In the genomic region with DNA sequence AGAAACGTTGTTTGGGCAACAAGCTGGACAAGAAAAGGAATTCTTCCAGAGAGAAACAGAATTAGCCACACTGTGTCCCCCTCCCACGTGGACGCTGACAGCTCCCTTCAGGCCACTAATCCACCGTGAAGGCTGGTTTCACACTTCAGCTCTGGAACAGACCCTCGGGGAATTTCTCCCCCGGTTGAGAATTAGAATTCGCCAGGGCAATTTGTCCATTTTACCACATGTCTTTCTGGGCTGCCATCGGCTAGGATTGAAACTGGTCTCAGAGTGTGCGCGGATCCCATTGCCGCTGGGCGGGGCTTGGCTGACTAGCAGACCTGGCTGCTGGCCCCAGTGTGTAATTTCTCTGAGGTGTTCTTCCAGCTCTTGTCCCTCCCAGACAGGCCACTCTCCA, we compare ENCODE assay signal across 14 mouse cellular contexts. TPM values are rescaled to one million over a fixed set of nuclear protein-coding genes. Genes with fewer than 3 reads are reported as not detected.
DNase-seq lines count a peak whose midpoint lies in the region; ATAC-seq and TF ChIP-seq lines count a peak whose summit lies in the region.
"Had no signal": no experiment of that assay in that cellular context is flagged by ENCODE, and none has a peak within 500 bp of the region (broad histone marks: within the 10 kb centered on the region; RNA-seq: fewer than 3 reads in every experiment).

No protein-coding gene starts in this region.

- no peak overlapping the region for H3K4me2 ChIP-seq in forebrain, embryonic 16.5 days (ENCODE audit: low read length)
- no peak overlapping the region for H3K4me2 ChIP-seq in forebrain, embryonic 12.5 days
- no peak overlapping the region for H3K4me2 ChIP-seq in embryonic facial prominence, embryonic 14.5 days (ENCODE audit: low read depth, low read length)
- no peak overlapping the region for H3K4me2 ChIP-seq in hindbrain, postnatal 0 days (ENCODE audit: low read depth, low read length)
- H3K4me2 ChIP-seq in neural tube, embryonic 14.5 days (ENCODE audit: low read depth, low read length): no peak overlapping the region
- no peak overlapping the region for H3K4me2 ChIP-seq in forebrain, embryonic 13.5 days
- H3K4me2 ChIP-seq: liver, embryonic 15.5 days had no signal

- WGBS in forebrain, embryonic 16.5 days: 51% methylated on average over 12 of the region's 12 CpGs
- WGBS in forebrain, embryonic 12.5 days: 70% methylated on average over 12 of the region's 12 CpGs
- WGBS in embryonic facial prominence, embryonic 14.5 days: 13% methylated on average over 12 of the region's 12 CpGs
- WGBS in hindbrain, postnatal 0 days: 15% methylated on average over 12 of the region's 12 CpGs
- WGBS in neural tube, embryonic 14.5 days: 23% methylated on average over 12 of the region's 12 CpGs
- 70% methylated on average over 12 of the region's 12 CpGs for WGBS in forebrain, embryonic 13.5 days

- H3K9ac ChIP-seq in forebrain, embryonic 16.5 days (replicated peaks; ENCODE audit: low read depth, low read length): no peak overlapping the region
- H3K9ac ChIP-seq in forebrain, embryonic 12.5 days: no peak overlapping the region
- no peak overlapping the region for H3K9ac ChIP-seq in embryonic facial prominence, embryonic 14.5 days (ENCODE audit: low read depth, low read length)
- no peak overlapping the region for H3K9ac ChIP-seq in hindbrain, postnatal 0 days (replicated peaks; ENCODE audit: low read length)
- no peak overlapping the region for H3K9ac ChIP-seq in neural tube, embryonic 14.5 days (replicated peaks; ENCODE audit: low read depth, low read length)
- H3K9ac ChIP-seq in forebrain, embryonic 13.5 days: no peak overlapping the region
- H3K9ac ChIP-seq: liver, embryonic 15.5 days had no signal

- no peaks in the 10 kb centered on the region for H3K9me3 ChIP-seq in forebrain, embryonic 16.5 days (ENCODE audit: control insufficient read depth, low read length)
- H3K9me3 ChIP-seq in forebrain, embryonic 12.5 days: no peaks in the 10 kb centered on the region
- H3K9me3 ChIP-seq in embryonic facial prominence, embryonic 14.5 days (ENCODE audit: control insufficient read depth, low read length): no peaks in the 10 kb centered on the region
- H3K9me3 ChIP-seq in hindbrain, postnatal 0 days (ENCODE audit: low read length): no peaks in the 10 kb centered on the region
- H3K9me3 ChIP-seq in neural tube, embryonic 14.5 days (ENCODE audit: control insufficient read depth, low read length): no peaks in the 10 kb centered on the region
- no peaks in the 10 kb centered on the region for H3K9me3 ChIP-seq in forebrain, embryonic 13.5 days (replicated peaks)
- H3K9me3 ChIP-seq: liver, embryonic 15.5 days had no signal

- DNase-seq in embryonic facial prominence, embryonic 14.5 days (ENCODE audit: low spot score): peak; percentile 45
- peak; percentile 86 for DNase-seq in hindbrain, postnatal 0 days (ENCODE audit: low spot score)
- DNase-seq in spleen, adult 12 weeks (ENCODE audit: low spot score): no peak
- DNase-seq in c-Kit-positive CD71-positive TER-119-positive erythroid progenitor cells, embryonic 14.5 days (ENCODE audit: low spot score): no peak
- DNase-seq: kidney, postnatal 14 days had no signal

- H3K4me3 ChIP-seq in forebrain, embryonic 16.5 days (replicated peaks; ENCODE audit: low read length): no peak overlapping the region
- no peak overlapping the region for H3K4me3 ChIP-seq in forebrain, embryonic 12.5 days (replicated peaks)
- no peak overlapping the region for H3K4me3 ChIP-seq in embryonic facial prominence, embryonic 14.5 days (ENCODE audit: low read depth, low read length)
- H3K4me3 ChIP-seq in hindbrain, postnatal 0 days (ENCODE audit: low read length): no peak overlapping the region
- H3K4me3 ChIP-seq in neural tube, embryonic 14.5 days (ENCODE audit: low read depth, low read length): no peak overlapping the region
- no peak overlapping the region for H3K4me3 ChIP-seq in forebrain, embryonic 13.5 days
- H3K4me3 ChIP-seq: liver, embryonic 15.5 days had no signal

- peak; percentile 58; the same call in 1 of the 2 replicates for ATAC-seq in forebrain, embryonic 16.5 days
- ATAC-seq in forebrain, embryonic 12.5 days (ENCODE audit: low FRiP score): no peak
- peak; percentile 44; the same call in 1 of the 2 replicates for ATAC-seq in embryonic facial prominence, embryonic 14.5 days (ENCODE audit: low read depth)
- peak; percentile 90 for ATAC-seq in hindbrain, postnatal 0 days
- peak; percentile 86 for ATAC-seq in neural tube, embryonic 14.5 days (ENCODE audit: low read depth)
- no peak for ATAC-seq in forebrain, embryonic 13.5 days
- ATAC-seq: CD4-positive, CD25-positive, alpha-beta regulatory T cell, adult 4 months had no signal

- no peaks in the 10 kb centered on the region for H3K27me3 ChIP-seq in forebrain, embryonic 16.5 days (replicated peaks; ENCODE audit: control insufficient read depth, insufficient read depth, low read length)
- peaks cover 12% of the 10 kb centered on the region; the same call in 1 of the 2 replicates for H3K27me3 ChIP-seq in forebrain, embryonic 12.5 days
- no peaks in the 10 kb centered on the region; the same call in 1 of the 2 replicates for H3K27me3 ChIP-seq in embryonic facial prominence, embryonic 14.5 days (replicated peaks; ENCODE audit: control insufficient read depth, insufficient read depth, low read length)
- H3K27me3 ChIP-seq in hindbrain, postnatal 0 days (ENCODE audit: insufficient read depth, low read length): peaks cover 31% of the 10 kb centered on the region
- peaks cover 19% of the 10 kb centered on the region for H3K27me3 ChIP-seq in neural tube, embryonic 14.5 days (ENCODE audit: control insufficient read depth, insufficient read depth, low read length)
- H3K27me3 ChIP-seq in forebrain, embryonic 13.5 days: peaks cover under 1% of the 10 kb centered on the region; the same call in 1 of the 2 replicates
- H3K27me3 ChIP-seq: liver, embryonic 15.5 days had no signal

- H3K4me1 ChIP-seq in forebrain, embryonic 16.5 days (replicated peaks; ENCODE audit: control insufficient read depth, insufficient read depth, low read length): no peaks in the 10 kb centered on the region
- no peaks in the 10 kb centered on the region; the same call in 1 of the 2 replicates for H3K4me1 ChIP-seq in forebrain, embryonic 12.5 days
- no peaks in the 10 kb centered on the region for H3K4me1 ChIP-seq in embryonic facial prominence, embryonic 14.5 days (ENCODE audit: control insufficient read depth, insufficient read depth, low read length)
- H3K4me1 ChIP-seq in hindbrain, postnatal 0 days (ENCODE audit: insufficient read depth, low read length): no peaks in the 10 kb centered on the region
- H3K4me1 ChIP-seq in neural tube, embryonic 14.5 days (ENCODE audit: control insufficient read depth, insufficient read depth, low read length): no peaks in the 10 kb centered on the region
- no peaks in the 10 kb centered on the region for H3K4me1 ChIP-seq in forebrain, embryonic 13.5 days
- H3K4me1 ChIP-seq: liver, embryonic 15.5 days had no signal

- H3K27ac ChIP-seq in forebrain, embryonic 16.5 days (ENCODE audit: low read length): no peak overlapping the region
- no peak overlapping the region for H3K27ac ChIP-seq in forebrain, embryonic 12.5 days
- H3K27ac ChIP-seq in embryonic facial prominence, embryonic 14.5 days (replicated peaks; ENCODE audit: low read depth, low read length): no peak overlapping the region
- no peak overlapping the region for H3K27ac ChIP-seq in hindbrain, postnatal 0 days
- no peak overlapping the region for H3K27ac ChIP-seq in neural tube, embryonic 14.5 days (ENCODE audit: low read depth, low read length)
- H3K27ac ChIP-seq in forebrain, embryonic 13.5 days: no peak overlapping the region
- H3K27ac ChIP-seq: liver, embryonic 15.5 days had no signal

- TF ChIP-seq CTCF in hindbrain, postnatal 0 days (IDR thresholded peaks at IDR 0.05; ENCODE audit: low read depth): no peak

- no peaks in the 10 kb centered on the region for H3K36me3 ChIP-seq in forebrain, embryonic 16.5 days (ENCODE audit: control insufficient read depth, insufficient read depth)
- H3K36me3 ChIP-seq in forebrain, embryonic 12.5 days (replicated peaks): no peaks in the 10 kb centered on the region
- H3K36me3 ChIP-seq in embryonic facial prominence, embryonic 14.5 days (ENCODE audit: control insufficient read depth, insufficient read depth, low read length): no peaks in the 10 kb centered on the region
- H3K36me3 ChIP-seq in hindbrain, postnatal 0 days (ENCODE audit: insufficient read depth, low read length): no peaks in the 10 kb centered on the region
- H3K36me3 ChIP-seq in neural tube, embryonic 14.5 days (ENCODE audit: control insufficient read depth, insufficient read depth, low read length): no peaks in the 10 kb centered on the region
- H3K36me3 ChIP-seq in forebrain, embryonic 13.5 days (ENCODE audit: poor library complexity, severe bottlenecking): no peaks in the 10 kb centered on the region
- H3K36me3 ChIP-seq: liver, embryonic 15.5 days had no signal

RNA-seq across cellular contexts. Expression of gene Lhx4, which starts 7.7 kb away (rescaled TPM):
- polyA plus RNA-seq in forebrain, embryonic 16.5 days (2015; fragmentation: Nextera tagmentation; extraction: Ambion mirVana): not detected in 2 replicates
- 0.14 TPM in 2 replicates for polyA plus RNA-seq in forebrain, embryonic 12.5 days (2016; fragmentation: Nextera tagmentation; extraction: Ambion mirVana)
- polyA plus RNA-seq in embryonic facial prominence, embryonic 14.5 days (2014; fragmentation: Nextera tagmentation; extraction: Ambion mirVana): 0.07 TPM in 1 of 2 replicates, not detected in the other
- total RNA-seq in hindbrain, postnatal 0 days (2014; rRNA removed): 2.2 and 4.3 TPM in 2 replicates
- polyA plus RNA-seq in hindbrain, postnatal 0 days (2015; fragmentation: Nextera tagmentation; extraction: Ambion mirVana): 1.6 and 1.8 TPM in 2 replicates
- polyA plus RNA-seq in neural tube, embryonic 14.5 days (2014; fragmentation: Nextera tagmentation; extraction: Ambion mirVana): 4.7 and 5.8 TPM in 2 replicates
- 0.04 and 0.06 TPM in 2 replicates for polyA plus RNA-seq in forebrain, embryonic 13.5 days (2015; fragmentation: Nextera tagmentation; extraction: Ambion mirVana)
- total RNA-seq: granulocyte monocyte progenitor cell, adult 5-6 weeks; megakaryocyte-erythroid progenitor cell, adult 5-6 weeks had no signal
- polyA plus RNA-seq: liver, embryonic 15.5 days; stomach, embryonic 16.5 days had no signal

RNA-seq across cellular contexts. Expression of gene Qsox1, which starts 53.5 kb away (rescaled TPM):
- polyA plus RNA-seq in forebrain, embryonic 16.5 days (2015; fragmentation: Nextera tagmentation; extraction: Ambion mirVana): 19.5 and 20.4 TPM in 2 replicates
- 16.1 and 16.6 TPM in 2 replicates for polyA plus RNA-seq in forebrain, embryonic 12.5 days (2016; fragmentation: Nextera tagmentation; extraction: Ambion mirVana)
- 13.1 and 15.6 TPM in 2 replicates for polyA plus RNA-seq in embryonic facial prominence, embryonic 14.5 days (2014; fragmentation: Nextera tagmentation; extraction: Ambion mirVana)
- total RNA-seq in hindbrain, postnatal 0 days (2014; rRNA removed): 37.7 and 42.8 TPM in 2 replicates
- 25.2 and 26.2 TPM in 2 replicates for polyA plus RNA-seq in hindbrain, postnatal 0 days (2015; fragmentation: Nextera tagmentation; extraction: Ambion mirVana)
- polyA plus RNA-seq in neural tube, embryonic 14.5 days (2014; fragmentation: Nextera tagmentation; extraction: Ambion mirVana): 9.9 and 10.4 TPM in 2 replicates
- 16.7 and 17.4 TPM in 2 replicates for polyA plus RNA-seq in forebrain, embryonic 13.5 days (2015; fragmentation: Nextera tagmentation; extraction: Ambion mirVana)

Comparison
In these comparisons a context has a peak if more than half of its experiments do, and no peak if none do; other contexts are left out.
1. ATAC-seq: peak in forebrain, embryonic 16.5 days (single experiment), embryonic facial prominence, embryonic 14.5 days (single experiment), hindbrain, postnatal 0 days (single experiment) and neural tube, embryonic 14.5 days (single experiment); none in forebrain, embryonic 12.5 days (single experiment) and forebrain, embryonic 13.5 days (single experiment).
2. DNase-seq: peak in embryonic facial prominence, embryonic 14.5 days (single experiment) and hindbrain, postnatal 0 days (single experiment); none in spleen, adult 12 weeks (single experiment) and c-Kit-positive CD71-positive TER-119-positive erythroid progenitor cells, embryonic 14.5 days (single experiment).